In the genomic region with DNA sequence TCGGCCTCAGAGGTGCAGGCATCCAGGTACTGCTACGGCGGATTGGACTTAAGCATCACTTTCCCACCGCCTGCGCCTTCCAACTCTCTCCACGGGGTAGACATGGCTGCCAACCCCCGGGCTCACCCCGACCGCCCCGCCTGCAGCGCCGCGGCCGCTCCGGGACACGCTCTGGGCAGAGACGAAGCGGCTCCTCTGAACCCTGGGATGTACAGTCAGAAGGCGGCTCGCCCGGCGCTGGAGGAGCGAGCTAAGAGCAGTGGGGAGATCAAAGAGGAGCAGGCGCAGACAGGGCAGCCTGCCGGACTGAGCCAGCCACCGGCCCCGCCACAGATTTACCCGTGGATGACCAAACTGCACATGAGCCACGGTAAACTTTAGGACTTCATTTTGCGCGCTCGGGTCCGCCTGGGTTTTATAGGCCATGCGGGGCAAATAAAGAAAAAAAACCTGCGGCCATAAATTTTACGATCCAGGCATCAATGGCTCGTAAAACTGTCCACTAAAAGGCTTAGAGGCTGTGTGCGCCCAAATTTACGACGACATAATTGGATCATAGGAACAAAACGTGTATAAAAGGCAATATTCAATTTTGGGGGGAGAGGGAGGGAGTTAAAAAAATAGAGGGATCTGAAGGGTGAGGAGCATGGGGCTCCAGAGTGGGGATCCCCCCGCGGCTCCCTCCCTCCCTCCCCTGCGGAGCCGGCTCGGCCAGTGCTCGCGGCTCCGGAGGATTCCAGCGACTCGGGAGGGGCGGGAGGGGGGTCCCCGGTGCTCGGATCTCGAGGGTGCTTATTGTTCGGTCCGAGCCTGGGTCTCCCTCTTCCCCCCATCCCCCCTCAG, we compare ENCODE assay signal across 8 mouse cellular contexts. TPM values are rescaled to one million over a fixed set of nuclear protein-coding genes. Genes with fewer than 3 reads are reported as not detected.
DNase-seq lines count a peak whose midpoint lies in the region; ATAC-seq and TF ChIP-seq lines count a peak whose summit lies in the region.
"Had no signal": no experiment of that assay in that cellular context is flagged by ENCODE, and none has a peak within 500 bp of the region (broad histone marks: within the 10 kb centered on the region; RNA-seq: fewer than 3 reads in every experiment).

No protein-coding gene starts in this region.

- no peaks in the 10 kb centered on the region for H3K27me3 ChIP-seq in Patski
- H3K27me3 ChIP-seq in limb, embryonic 10.5 days (ENCODE audit: low read depth, poor library complexity, severe bottlenecking), result peaks cover 97% of the 10 kb centered on the region
- H3K27me3 ChIP-seq in stomach, embryonic 15.5 days (replicated peaks), result peaks cover 64% of the 10 kb centered on the region

- peak overlapping the region; percentile 75 for H3K4me2 ChIP-seq in stomach, embryonic 15.5 days

- ATAC-seq in Patski, result peak; percentile 17
- peak; percentile 27; the same call in 1 of the 2 replicates for ATAC-seq in stomach, embryonic 15.5 days (ENCODE audit: insufficient read depth, low FRiP score, low read depth)

- H3K27ac ChIP-seq in limb, embryonic 10.5 days, result peak overlapping the region; percentile 89
- H3K27ac ChIP-seq in stomach, embryonic 15.5 days, result peak overlapping the region; percentile 93
- H3K27ac ChIP-seq in left cerebral cortex, adult 2 months, result no peak overlapping the region

- peak; percentile 78 for DNase-seq in ES-CJ7 (ENCODE audit: low read depth, low spot score)
- no peak for DNase-seq in Patski (ENCODE audit: low read depth, low spot score)
- peak; percentile 55 for DNase-seq in gastrocnemius, postnatal 25 days
- DNase-seq in limb, embryonic 10.5 days (ENCODE audit: low spot score), result peak; percentile 87
- no peak for DNase-seq in left cerebral cortex, adult 2 months (ENCODE audit: extremely low spot score in 1 of 2, low spot score in 2 of 2)
- no peak for DNase-seq in frontal cortex, postnatal 25 days (ENCODE audit: low spot score in 2 of 2)

- POLR2A ChIA-PET in Patski (lab: Charles Lee), result no interaction called here

- CTCF ChIA-PET in Patski (lab: Charles Lee), result interaction anchor here (1.0 to 2.1 kb wide), 11 partner anchors 10 to 163 kb away, joined by 3 to 15 read pairs (median 6); no protein-coding TSS in a partner anchor

- TF ChIP-seq CTCF in Patski (IDR thresholded peaks at IDR 0.05), result no peak
- TF ChIP-seq CTCF in left cerebral cortex, adult 2 months (IDR thresholded peaks at IDR 0.05), result no peak

- peak overlapping the region; percentile 50 for H3K4me3 ChIP-seq in limb, embryonic 10.5 days
- peak overlapping the region; percentile 47 for H3K4me3 ChIP-seq in stomach, embryonic 15.5 days (replicated peaks)
- H3K4me3 ChIP-seq in left cerebral cortex, adult 2 months, result no peak overlapping the region

- H3K9me3 ChIP-seq in limb, embryonic 10.5 days (replicated peaks), result no peaks in the 10 kb centered on the region
- H3K9me3 ChIP-seq in stomach, embryonic 15.5 days, result no peaks in the 10 kb centered on the region

- H3K4me1 ChIP-seq in limb, embryonic 10.5 days, result peaks cover 98% of the 10 kb centered on the region
- peaks cover 21% of the 10 kb centered on the region for H3K4me1 ChIP-seq in stomach, embryonic 15.5 days

- H3K36me3 ChIP-seq in limb, embryonic 10.5 days, result no peaks in the 10 kb centered on the region; the same call in 1 of the 2 replicates
- no peaks in the 10 kb centered on the region for H3K36me3 ChIP-seq in stomach, embryonic 15.5 days

- WGBS in limb, embryonic 10.5 days, result under 1% methylated on average over 57 of the region's 57 CpGs
- WGBS in stomach, embryonic 15.5 days, result under 1% methylated on average over 43 of the region's 57 CpGs

- intact Hi-C loops in left cerebral cortex, adult 2 months (cut with DNase I), result loop anchor here (5.0 to 10.0 kb wide), 2 partner anchors 108 to 300 kb away; partner anchors contain the start of gene Gpr84

- H3K9ac ChIP-seq in stomach, embryonic 15.5 days, result peak overlapping the region; percentile 37

- in situ Hi-C loops in Patski (cut with MboI; ENCODE audit: low pct_unique_long_range_greater_than_20kb), result loop anchor here (5.0 to 10.0 kb wide), 2 partner anchors 113 to 150 kb away; partner anchors contain the start of gene Smug1

RNA-seq across cellular contexts. Expression of gene Hoxc4, which starts 4.3 kb away (rescaled TPM):
- polyA plus RNA-seq in Patski (2021), result 1.7 TPM
- 1 to 10 TPM; 3.8 to 4.1 TPM for total RNA-seq in gastrocnemius, postnatal 25 days (2021)
- polyA plus RNA-seq in limb, embryonic 10.5 days (2016; fragmentation: Nextera tagmentation; extraction: Ambion mirVana), result 9.1 and 9.8 TPM in 2 replicates
- polyA plus RNA-seq in stomach, embryonic 15.5 days (2015; fragmentation: Nextera tagmentation; extraction: Ambion mirVana), result 16.2 and 17.3 TPM in 2 replicates
- not detected for total RNA-seq in left cerebral cortex, adult 2 months (2021)
- polyA plus RNA-seq: cortical plate, adult 2 months had no signal

RNA-seq across cellular contexts. Expression of gene Hoxc6, which starts 16.3 kb away (rescaled TPM):
- 1.8 TPM for polyA plus RNA-seq in Patski (2021)
- total RNA-seq in gastrocnemius, postnatal 25 days (2021), result 1 to 10 TPM; 5.3 to 8.1 TPM
- polyA plus RNA-seq in limb, embryonic 10.5 days (2016; fragmentation: Nextera tagmentation; extraction: Ambion mirVana), result 10.1 and 10.2 TPM in 2 replicates
- polyA plus RNA-seq in stomach, embryonic 15.5 days (2015; fragmentation: Nextera tagmentation; extraction: Ambion mirVana), result 2.6 and 4.7 TPM in 2 replicates
- not detected for total RNA-seq in left cerebral cortex, adult 2 months (2021)
- polyA plus RNA-seq: cortical plate, adult 2 months had no signal

RNA-seq across cellular contexts. Expression of gene Hoxc8, which starts 24.0 kb away (rescaled TPM):
- 0.41 TPM for polyA plus RNA-seq in Patski (2021)
- total RNA-seq in gastrocnemius, postnatal 25 days (2021), result 1 to 10 TPM; 1.3 to 1.6 TPM
- 5.1 and 6.0 TPM in 2 replicates for polyA plus RNA-seq in limb, embryonic 10.5 days (2016; fragmentation: Nextera tagmentation; extraction: Ambion mirVana)
- polyA plus RNA-seq in stomach, embryonic 15.5 days (2015; fragmentation: Nextera tagmentation; extraction: Ambion mirVana), result 1.4 and 1.9 TPM in 2 replicates
- not detected for total RNA-seq in left cerebral cortex, adult 2 months (2021)
- polyA plus RNA-seq: cortical plate, adult 2 months had no signal

RNA-seq across cellular contexts. Expression of gene Hoxc9, which starts 38.1 kb away (rescaled TPM):
- polyA plus RNA-seq in Patski (2021), result 5.8 TPM
- 1 to 10 TPM; 4.6 to 6.5 TPM for total RNA-seq in gastrocnemius, postnatal 25 days (2021)
- 4.4 and 6.9 TPM in 2 replicates for polyA plus RNA-seq in limb, embryonic 10.5 days (2016; fragmentation: Nextera tagmentation; extraction: Ambion mirVana)
- 0.06 TPM in 1 of 2 replicates, not detected in the other for polyA plus RNA-seq in stomach, embryonic 15.5 days (2015; fragmentation: Nextera tagmentation; extraction: Ambion mirVana)
- total RNA-seq in left cerebral cortex, adult 2 months (2021), result not detected
- polyA plus RNA-seq: cortical plate, adult 2 months had no signal

RNA-seq across cellular contexts. Expression of gene Hoxc5, which starts 47.1 kb away (rescaled TPM):
- 0.56 TPM for polyA plus RNA-seq in Patski (2021)
- total RNA-seq in gastrocnemius, postnatal 25 days (2021), result 1 to 10 TPM; 1.6 to 1.8 TPM
- 10.6 and 12.7 TPM in 2 replicates for polyA plus RNA-seq in limb, embryonic 10.5 days (2016; fragmentation: Nextera tagmentation; extraction: Ambion mirVana)
- 13.6 and 16.2 TPM in 2 replicates for polyA plus RNA-seq in stomach, embryonic 15.5 days (2015; fragmentation: Nextera tagmentation; extraction: Ambion mirVana)
- not detected for total RNA-seq in left cerebral cortex, adult 2 months (2021)
- polyA plus RNA-seq: cortical plate, adult 2 months had no signal

Comparison
In these comparisons a context has a peak if more than half of its experiments do, and no peak if none do; other contexts are left out.
1. DNase-seq: peak in ES-CJ7 (single experiment), gastrocnemius, postnatal 25 days (single experiment) and limb, embryonic 10.5 days (single experiment); none in Patski (single experiment), left cerebral cortex, adult 2 months (0 of 2) and frontal cortex, postnatal 25 days (0 of 2).